Mouse (Mus musculus) small intestine, adult 2 months (tissue): ENCODE measurements around the gene Tlr2.

Source experiments
- CTCF ChIP-seq: fragments of 200-500 bp; IDR thresholded peaks from 2 replicates; pipeline ENCODE4 v1.5.1; 2012; ENCODE audit warnings: low read depth, mild to moderate bottlenecking, control low read depth, inconsistent platforms, low read length, moderate library complexity, mixed read lengths; ENCODE audit not compliant: insufficient replicate concordance, insufficient read length; ENCODE audit errors: extremely low read depth
- POLR2A ChIP-seq: fragments of 200-500 bp; IDR thresholded peaks from 2 replicates; pipeline ENCODE4 v1.6.1; 2012; ENCODE audit warnings: low read depth, mild to moderate bottlenecking, control low read depth, inconsistent platforms, low read length, moderate library complexity

- no peak for TF ChIP-seq CTCF
- no peak for TF ChIP-seq POLR2A
These were observed 7.8 kb upstream of the Tlr2 start for GRCm38 (mm10) chr3:83849341-83849740.
